Mouse (Mus musculus) liver, adult 2 months (tissue): ENCODE measurements around the gene Gm21964.

Source experiments
- CTCF ChIP-seq: fragments of 200-500 bp; IDR thresholded peaks from 2 replicates; pipeline ENCODE4 v1.5.1; 2011; ENCODE audit warnings: low read depth, low read length, control low read depth
- POLR2A ChIP-seq: fragments of 200-500 bp; IDR thresholded peaks from 2 replicates; pipeline ENCODE4 v1.6.1; 2011; ENCODE audit warnings: low read length, control low read depth; ENCODE audit not compliant: insufficient read depth; ENCODE audit errors: extremely low read depth

DNA sequence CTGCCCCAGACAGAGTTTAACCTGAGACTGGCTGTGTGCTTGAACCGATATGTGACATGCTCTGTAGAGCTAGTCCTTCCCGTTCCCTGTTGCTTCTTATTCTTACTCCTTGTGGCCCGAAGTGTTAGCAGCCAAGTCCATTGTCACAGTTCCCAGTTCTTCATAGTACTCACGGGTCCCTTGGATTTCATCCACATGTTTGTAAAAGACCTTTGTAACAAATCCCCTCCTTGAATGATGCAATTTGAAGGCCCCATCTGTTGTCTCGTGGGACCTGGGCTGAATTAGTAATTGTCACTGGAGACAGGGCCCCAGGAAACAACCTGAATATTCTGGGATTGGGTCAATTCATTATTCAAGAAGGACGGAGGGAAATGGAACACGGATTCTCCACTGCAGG, 34.5 kb downstream of the Gm21964 start:
- TF ChIP-seq POLR2A (no peak), CTCF (no peak)
